Mouse (Mus musculus) splenic B cell, adult 2 months (primary cell): ENCODE measurements around the gene Eif5a.

ENCODE experiments used
- DNase-seq: peaks from one replicate; pipeline ENCODE4 v3.0.0-alpha.2; 2011; ENCODE audit warnings: low read depth, low spot score
- H3K27me3 ChIP-seq: 2 replicates; pipeline ENCODE4 v1.6.1; 2012; ENCODE audit warnings: mild to moderate bottlenecking, low read length, moderate library complexity, mixed read lengths; ENCODE audit not compliant: control insufficient read depth, poor library complexity, insufficient read depth, severe bottlenecking
- H3K36me3 ChIP-seq: 2 replicates; pipeline ENCODE4 v1.6.1; 2012; ENCODE audit warnings: mild to moderate bottlenecking, low read length, moderate library complexity, mixed read lengths; ENCODE audit not compliant: control insufficient read depth, poor library complexity, insufficient read depth, severe bottlenecking

The Eif5a gene

DNA sequence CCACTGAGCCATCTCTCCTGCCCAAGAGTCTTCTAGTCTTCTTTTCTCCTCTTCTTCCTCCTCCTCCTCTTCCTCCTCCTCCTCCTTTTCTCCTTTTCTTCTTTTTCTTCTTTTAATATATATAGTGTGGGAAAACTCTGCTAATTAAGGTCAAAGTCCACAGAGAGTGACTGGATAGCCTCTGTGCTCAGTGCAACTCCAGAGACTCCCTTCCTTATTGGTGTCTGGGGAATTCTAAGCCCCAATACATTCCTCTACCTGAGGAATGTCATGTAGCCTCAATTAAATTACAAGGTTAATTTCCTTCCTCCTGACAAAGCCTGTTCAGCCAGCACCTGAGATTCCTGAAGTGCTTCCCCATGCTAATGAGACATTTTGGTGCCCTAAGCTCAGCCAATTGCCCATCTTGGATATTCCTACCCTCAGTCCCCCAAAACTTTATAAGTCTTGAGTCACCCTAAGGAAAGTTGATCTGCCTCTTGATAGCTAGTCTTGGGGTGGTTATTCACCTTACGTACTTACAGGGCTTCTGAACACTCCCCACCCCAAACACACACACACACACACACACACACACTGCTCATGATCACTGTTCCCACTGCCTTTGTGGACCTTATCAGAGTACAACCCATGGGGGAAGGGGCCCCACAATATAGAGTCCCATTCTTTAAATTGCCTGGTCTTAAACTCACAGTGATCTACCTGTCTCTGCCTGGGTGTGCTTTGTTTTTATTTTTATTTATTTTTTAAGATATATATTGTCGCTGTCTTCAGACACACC is 51.3 kb downstream of the Eif5a start:
- H3K36me3 ChIP-seq = no peaks in the 10 kb centered on the region
- DNase-seq = no peak
- no peaks in the 10 kb centered on the region for H3K27me3 ChIP-seq

DNA sequence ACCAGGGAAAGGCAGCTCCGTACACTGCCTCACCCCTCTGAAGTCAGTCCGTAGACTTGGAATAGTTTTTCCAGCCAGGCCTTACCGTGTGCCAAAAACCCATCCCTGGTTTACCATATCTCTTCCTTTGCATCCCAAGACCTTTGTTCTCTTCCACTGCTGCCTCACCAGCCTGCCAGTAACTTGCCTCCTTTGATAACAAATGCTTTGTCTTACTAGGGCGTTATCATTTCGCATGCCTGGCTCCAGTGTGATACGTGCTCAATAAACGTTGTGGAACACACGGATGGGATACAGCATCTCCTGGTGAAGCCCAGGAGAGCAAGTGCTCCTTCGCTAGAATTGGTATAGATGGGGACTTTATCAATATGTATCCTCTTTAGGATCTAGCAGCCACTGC is 54.4 kb downstream of the Eif5a start:
- DNase-seq = no peak
- Histone ChIP-seq H3K36me3 (no peaks in the 10 kb centered on the region), H3K27me3 (no peaks in the 10 kb centered on the region)
